Mouse (Mus musculus) urinary bladder, postnatal 4 days (tissue): ENCODE measurements around the gene Taldo1.

Experiments
- DNase-seq, 2 experiments: peaks; one replicate each; pipeline ENCODE4 v3.0.0; 2021 to 2022; ENCODE audit warnings: low spot score in 2 of 2

Taldo1 gene

GRCm38 (mm10) chr7:141423811-141424210 is 31.8 kb downstream of the Taldo1 start:
- no peak for DNase-seq

- no peak for DNase-seq
Measured at GRCm38 (mm10) chr7:141426948-141427730, 35.1 kb downstream of the Taldo1 start.

- no peak for DNase-seq
Measured at GRCm38 (mm10) chr7:141428701-141429100, 36.7 kb downstream of the Taldo1 start.

GRCm38 (mm10) chr7:141429310-141429709 is 37.3 kb downstream of the Taldo1 start, which contains the start of gene Cend1:
TSS of gene Cend1 (minus strand) at chr7:141429491.
- DNase-seq: no peak

GRCm38 (mm10) chr7:141429840-141430584 is 38.0 kb downstream of the Taldo1 start:
- no peak for DNase-seq

GRCm38 (mm10) chr7:141430585-141431240 is 38.7 kb downstream of the Taldo1 start:
- DNase-seq: no peak

- no peak for DNase-seq
Measured at GRCm38 (mm10) chr7:141431434-141432185, 39.6 kb downstream of the Taldo1 start.

GRCm38 (mm10) chr7:141432186-141432611 is 40.2 kb downstream of the Taldo1 start:
- no peak for DNase-seq

GRCm38 (mm10) chr7:141432741-141433516 is 40.9 kb downstream of the Taldo1 start:
- DNase-seq: no peak

- no peak for DNase-seq
Measured at GRCm38 (mm10) chr7:141433517-141434400, 41.8 kb downstream of the Taldo1 start.

- DNase-seq: no peak
Measured at GRCm38 (mm10) chr7:141434464-141434863, 42.5 kb downstream of the Taldo1 start.

- DNase-seq: no peak
Measured at GRCm38 (mm10) chr7:141435129-141435855, 43.3 kb downstream of the Taldo1 start.

- no peak for DNase-seq
Measured at GRCm38 (mm10) chr7:141435856-141436522, 44.0 kb downstream of the Taldo1 start.

- no peak for DNase-seq
Measured at GRCm38 (mm10) chr7:141436523-141436892, 44.5 kb downstream of the Taldo1 start.

- DNase-seq: peak; percentile 79 to 86
Measured at GRCm38 (mm10) chr7:141437178-141438120, 45.5 kb downstream of the Taldo1 start, which contains the start of gene Slc25a22. TSS of gene Slc25a22 (minus strand) at chr7:141437892.

GRCm38 (mm10) chr7:141438201-141438968 is 46.4 kb downstream of the Taldo1 start:
- DNase-seq: no peak
